Comparison of ENCODE assay signal across 19 mouse cellular contexts in genomic region chr6:143179733-143180132, GRCm38 (mm10).
"Had no signal": no experiment of that assay in that cellular context is flagged by ENCODE, and none has a peak within 500 bp of the region (broad histone marks: within the 10 kb centered on the region; RNA-seq: fewer than 3 reads in every experiment).

No protein-coding gene starts in this region.

- ATAC-seq: liver, postnatal 0 days; midbrain, embryonic 13.5 days; midbrain, embryonic 16.5 days had no signal

- H3K9ac ChIP-seq: kidney, embryonic 15.5 days; limb, embryonic 12.5 days; limb, embryonic 15.5 days; liver, embryonic 14.5 days; liver, postnatal 0 days; lung, embryonic 14.5 days; midbrain, embryonic 13.5 days; neural tube, embryonic 13.5 days; stomach, embryonic 15.5 days had no signal

- H3K27me3 ChIP-seq: kidney, embryonic 15.5 days; limb, embryonic 12.5 days; limb, embryonic 15.5 days; midbrain, embryonic 13.5 days; neural tube, embryonic 13.5 days; stomach, embryonic 15.5 days had no signal

- DNase-seq: kidney, adult 8-10 months; kidney, postnatal 36 days; left cerebral cortex, postnatal 4 days; liver, postnatal 0 days; lung, embryonic 14.5 days; retina, postnatal 1 day; right cerebral cortex, postnatal 25 days; spleen, adult 18-20 months; thymus, postnatal 25 days had no signal

- H3K27ac ChIP-seq: kidney, embryonic 15.5 days; limb, embryonic 12.5 days; limb, embryonic 15.5 days; liver, embryonic 14.5 days; midbrain, embryonic 13.5 days; neural tube, embryonic 13.5 days; stomach, embryonic 15.5 days had no signal

- H3K9me3 ChIP-seq: kidney, embryonic 15.5 days; limb, embryonic 12.5 days; limb, embryonic 15.5 days; midbrain, embryonic 13.5 days; neural tube, embryonic 13.5 days; stomach, embryonic 15.5 days had no signal

- H3K4me2 ChIP-seq: kidney, embryonic 15.5 days; limb, embryonic 12.5 days; limb, embryonic 15.5 days; liver, embryonic 11.5 days; lung, embryonic 14.5 days; midbrain, embryonic 13.5 days; neural tube, embryonic 13.5 days; stomach, embryonic 15.5 days had no signal

- H3K4me3 ChIP-seq: kidney, embryonic 15.5 days; limb, embryonic 12.5 days; limb, embryonic 15.5 days; midbrain, embryonic 13.5 days; myocyte; neural tube, embryonic 13.5 days; stomach, embryonic 15.5 days had no signal

- H3K4me1 ChIP-seq: neural tube, embryonic 13.5 days; stomach, embryonic 15.5 days had no signal
